Mouse (Mus musculus) hindbrain, embryonic 11.5 days (tissue): ENCODE measurements around the gene Rnase9. TPM values are rescaled to one million over a fixed set of nuclear protein-coding genes. Genes with fewer than 3 reads are reported as not detected.
A peak's percentile ranks its signal among the peaks of the same experiment; 100 is the strongest.
"Not testable (repeated sequence)": the region's sequence is repeated elsewhere in the genome, so short reads cannot be mapped to it uniquely, and the experiment has no call there.

Experiments used
- ATAC-seq: fragments of 200-750 bp; cut with Nextera tagmentation; 2 replicates; pipeline ENCODE4 v1.8.0; 2017; ENCODE audit warnings: mild to moderate bottlenecking, moderate TSS enrichment, moderate library complexity; ENCODE audit not compliant: low FRiP score
- DNase-seq: peaks from one replicate; pipeline ENCODE4 v3.0.0-alpha.2; 2015; ENCODE audit warnings: low spot score
- H3K27ac ChIP-seq: fragments of 300-500 bp; sonication (generic); 2 replicates; pipeline ENCODE4 v1.5.1; 2014; ENCODE audit warnings: mild to moderate bottlenecking, low read depth, low read length
- H3K27me3 ChIP-seq: fragments of 300-500 bp; sonication (generic); 2 replicates; pipeline ENCODE4 v1.6.1; 2014; ENCODE audit warnings: mild to moderate bottlenecking, low read length, moderate library complexity, mixed read lengths; ENCODE audit not compliant: control insufficient read depth, insufficient read depth
- H3K36me3 ChIP-seq: fragments of 300-500 bp; sonication (generic); 2 replicates; pipeline ENCODE4 v1.6.1; 2014; ENCODE audit warnings: mild to moderate bottlenecking, low read length, moderate library complexity, mixed read lengths; ENCODE audit not compliant: control insufficient read depth, insufficient read depth
- H3K4me1 ChIP-seq: fragments of 300-500 bp; sonication (generic); replicated peaks from 2 replicates; pipeline ENCODE4 v1.6.1; 2014; ENCODE audit warnings: low read length, mixed read lengths; ENCODE audit not compliant: control insufficient read depth, insufficient read depth
- H3K4me2 ChIP-seq: fragments of 300-500 bp; sonication (generic); replicated peaks from 2 replicates; pipeline ENCODE4 v1.6.1; 2014; ENCODE audit warnings: mild to moderate bottlenecking, low read depth, low read length
- H3K4me3 ChIP-seq: fragments of 300-500 bp; sonication (generic); 2 replicates; pipeline ENCODE4 v1.5.1; 2014; ENCODE audit warnings: low read depth, low read length
- H3K9ac ChIP-seq: fragments of 300-500 bp; sonication (generic); 2 replicates; pipeline ENCODE4 v1.6.1; 2014; ENCODE audit warnings: low read depth, low read length
- H3K9me3 ChIP-seq: fragments of 300-500 bp; sonication (generic); 2 replicates; pipeline ENCODE4 v1.6.1; 2016; ENCODE audit warnings: low read length; ENCODE audit not compliant: control insufficient read depth
- WGBS: fragments of 180-500 bp; shearing (Covaris S2); extraction: QIAGEN DNeasy Blood & Tissue Kit; methylation state at CpG from one replicate; pipeline ENCODE4 v1.1.7; 2014; 5-methylcytosine and 5-hydroxymethylcytosine counted together
- polyA plus RNA-seq: library from polyadenylated mRNA; unstranded; fragments of >200 nt; fragmentation: Nextera tagmentation; extraction: Ambion mirVana; gene quantifications from 2 replicates; pipeline ENCODE4 v1.2.1, GENCODE M21; 2014

Gene Rnase9
- polyA plus RNA-seq, 1 experiment from 2014 or later, result not detected

DNA sequence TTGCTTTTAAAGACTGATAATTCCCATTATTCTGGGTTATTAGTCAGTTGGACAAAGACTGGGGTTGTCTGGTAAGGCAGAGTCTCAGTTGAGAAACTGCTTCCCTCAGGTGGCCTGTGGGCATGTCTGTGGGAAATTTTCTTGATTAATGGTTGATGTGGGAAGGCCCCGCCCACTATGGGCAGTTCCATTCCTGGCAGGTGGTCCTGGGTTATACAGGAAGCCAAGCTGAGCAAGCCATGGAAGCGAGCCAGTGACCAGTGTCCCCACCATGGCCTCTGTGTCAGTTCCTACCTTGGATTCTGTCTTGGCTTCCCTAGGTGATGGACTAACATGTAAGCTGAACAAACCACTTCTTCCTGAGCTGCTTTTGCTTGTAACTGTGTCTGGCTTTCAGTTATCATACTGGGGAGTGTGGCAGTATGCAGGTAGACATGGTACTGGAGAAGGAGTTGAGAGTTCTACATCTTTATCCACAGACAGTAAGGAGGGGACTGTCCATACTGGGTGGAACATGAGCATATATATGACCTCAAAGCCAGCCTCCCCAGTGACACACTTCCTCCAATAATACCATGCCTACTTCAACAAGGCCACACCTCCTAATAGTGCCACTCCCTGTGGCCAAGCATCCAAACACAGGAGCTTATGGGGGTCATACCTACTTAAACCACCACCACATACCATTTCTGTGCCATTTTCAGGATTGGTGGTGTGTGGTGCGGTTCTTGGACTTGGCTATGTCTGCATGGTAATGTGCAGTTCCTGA lies 14.1 kb downstream of the Rnase9 start:
- 57% methylated on average over 3 of the region's 3 CpGs for WGBS
- H3K27ac ChIP-seq, result no peak overlapping the region
- H3K4me2 ChIP-seq, result no peak overlapping the region

DNA sequence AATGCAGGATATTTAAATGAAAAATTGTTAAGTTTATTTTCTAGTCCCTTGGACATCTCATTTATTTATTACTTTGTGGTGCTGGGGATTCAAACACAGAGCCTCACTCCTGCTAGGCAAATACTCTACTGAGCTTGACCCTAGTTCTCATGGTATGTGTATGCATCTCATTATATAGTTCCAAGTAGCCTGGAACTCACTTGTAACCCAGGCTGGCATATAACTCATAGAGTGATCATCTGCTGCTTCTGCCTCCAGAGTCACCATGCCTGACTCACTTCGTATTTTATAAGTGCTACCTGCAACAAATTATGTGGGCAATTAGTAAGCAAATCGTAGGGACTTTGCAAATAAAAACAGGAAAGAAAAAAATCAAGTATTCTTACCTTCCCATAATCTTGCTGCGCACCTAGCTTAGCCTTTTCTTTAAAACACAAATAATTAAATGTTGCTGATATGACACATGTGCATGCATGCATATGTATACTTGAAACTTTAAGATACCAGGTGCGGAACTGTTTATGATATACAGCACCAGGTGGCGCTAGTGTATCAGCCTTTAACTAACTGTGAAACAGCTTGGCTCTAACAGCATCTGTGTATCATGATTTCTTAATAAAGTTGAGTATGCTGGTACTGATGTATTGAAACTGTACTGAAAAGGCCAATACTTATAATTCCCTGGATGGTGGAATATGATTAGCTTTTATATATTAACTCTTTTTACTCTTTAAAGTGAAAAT lies 15.1 kb downstream of the Rnase9 start:
- peak; percentile 64; the same call in 1 of the 2 replicates for ATAC-seq
- no peaks in the 10 kb centered on the region for H3K9me3 ChIP-seq
- H3K27ac ChIP-seq, result no peak overlapping the region
- H3K36me3 ChIP-seq, result no peaks in the 10 kb centered on the region
- WGBS, result 42% methylated on average over 5 of the region's 5 CpGs
- no peaks in the 10 kb centered on the region for H3K4me1 ChIP-seq
- no peak overlapping the region for H3K4me3 ChIP-seq
- no peak overlapping the region for H3K4me2 ChIP-seq
- DNase-seq, result peak; percentile 80
- no peaks in the 10 kb centered on the region for H3K27me3 ChIP-seq
- no peak overlapping the region for H3K9ac ChIP-seq

More for the DNA sequence above, 14.1 kb downstream of the Rnase9 start:
- DNase-seq (no peak), ATAC-seq (peak; percentile 45)
- Histone ChIP-seq H3K4me3 (no peak overlapping the region), H3K36me3 (no peaks in the 10 kb centered on the region), H3K9me3 (no peaks in the 10 kb centered on the region), H3K4me1 (no peaks in the 10 kb centered on the region), H3K27me3 (no peaks in the 10 kb centered on the region), H3K9ac (no peak overlapping the region)

DNA sequence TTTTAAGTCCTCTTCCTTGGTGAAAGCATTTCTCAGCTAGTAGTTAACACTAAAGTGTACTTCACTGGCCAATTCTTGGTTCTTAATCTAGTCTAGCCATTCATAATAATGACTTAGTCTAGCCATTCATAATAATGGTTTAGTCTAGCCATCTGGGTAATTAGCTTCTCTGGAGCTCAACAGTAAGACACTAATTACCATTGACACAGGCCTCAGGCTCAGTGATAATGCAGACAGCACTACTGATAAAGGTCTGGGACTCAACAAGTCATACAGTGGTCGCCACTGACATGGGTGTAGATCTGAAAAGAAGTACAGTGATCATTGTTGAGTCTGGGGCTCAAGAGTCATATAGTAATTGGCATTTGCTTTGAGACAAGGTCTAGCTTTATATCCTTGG lies 16.8 kb downstream of the Rnase9 start:
- no peaks in the 10 kb centered on the region for H3K27me3 ChIP-seq
- ATAC-seq, result no peak
- no peak overlapping the region for H3K4me2 ChIP-seq

DNA sequence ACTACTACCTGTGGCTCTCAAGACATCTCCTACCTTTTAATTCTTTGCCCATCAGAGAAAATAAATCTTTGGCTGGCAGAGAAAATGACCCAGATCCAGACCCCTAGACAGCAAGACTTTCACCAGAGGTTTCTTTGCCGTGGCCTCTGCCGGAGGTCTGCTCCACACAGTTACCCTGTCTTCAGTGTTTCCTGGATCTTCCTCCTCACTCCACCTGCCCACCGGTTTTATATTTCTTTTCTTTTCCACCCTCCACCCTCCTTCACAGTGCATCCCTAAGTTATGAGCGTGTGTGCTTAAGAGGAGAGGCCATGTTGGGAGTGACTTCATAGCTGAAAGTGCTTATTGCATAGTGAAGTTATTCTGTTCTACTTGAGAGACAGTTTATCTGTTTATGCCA lies 18.2 kb downstream of the Rnase9 start:
- 79% methylated on average over 4 of the region's 4 CpGs for WGBS
- Histone ChIP-seq H3K27ac (no peak overlapping the region), H3K9ac (no peak overlapping the region), H3K4me2 (no peak overlapping the region), H3K27me3 (no peaks in the 10 kb centered on the region), H3K4me3 (no peak overlapping the region), H3K4me1 (no peaks in the 10 kb centered on the region), H3K9me3 (no peaks in the 10 kb centered on the region), H3K36me3 (no peaks in the 10 kb centered on the region)
- DNase-seq (no peak), ATAC-seq (no peak)

More for the DNA sequence above, 16.8 kb downstream of the Rnase9 start:
- no peak for DNase-seq
- no peak overlapping the region for H3K4me3 ChIP-seq
- no peaks in the 10 kb centered on the region for H3K9me3 ChIP-seq
- no peak overlapping the region for H3K9ac ChIP-seq
- H3K4me1 ChIP-seq, result no peaks in the 10 kb centered on the region
- no peaks in the 10 kb centered on the region for H3K36me3 ChIP-seq
- no peak overlapping the region for H3K27ac ChIP-seq
- 83% methylated on average over 1 of the region's 1 CpGs for WGBS

DNA sequence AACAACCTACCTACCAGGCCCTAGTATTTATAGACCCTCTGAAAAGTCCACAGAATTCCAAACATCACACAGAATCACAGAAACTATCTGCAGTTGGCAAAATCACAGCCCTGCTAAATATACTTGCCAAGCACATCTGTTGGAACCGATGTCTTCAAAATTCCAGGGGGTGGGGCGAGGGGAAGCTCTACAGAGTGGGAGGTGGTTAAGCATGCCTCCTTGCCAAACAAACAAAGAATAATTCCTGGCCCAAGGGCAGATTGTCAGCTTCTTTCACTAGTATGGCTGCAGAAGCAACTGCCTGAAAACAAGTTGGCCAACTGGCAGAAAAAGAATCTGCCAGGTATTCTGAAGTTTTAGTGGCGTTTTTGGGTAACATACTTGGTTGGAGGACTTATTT lies 24.4 kb downstream of the Rnase9 start:
- Histone ChIP-seq H3K4me2 (no peak overlapping the region), H3K36me3 (no peaks in the 10 kb centered on the region), H3K9ac (no peak overlapping the region), H3K4me1 (no peaks in the 10 kb centered on the region), H3K27ac (no peak overlapping the region), H3K4me3 (no peak overlapping the region), H3K9me3 (no peaks in the 10 kb centered on the region), H3K27me3 (no peaks in the 10 kb centered on the region)
- 76% methylated on average over 3 of the region's 3 CpGs for WGBS
- DNase-seq (no peak), ATAC-seq (no peak)

DNA sequence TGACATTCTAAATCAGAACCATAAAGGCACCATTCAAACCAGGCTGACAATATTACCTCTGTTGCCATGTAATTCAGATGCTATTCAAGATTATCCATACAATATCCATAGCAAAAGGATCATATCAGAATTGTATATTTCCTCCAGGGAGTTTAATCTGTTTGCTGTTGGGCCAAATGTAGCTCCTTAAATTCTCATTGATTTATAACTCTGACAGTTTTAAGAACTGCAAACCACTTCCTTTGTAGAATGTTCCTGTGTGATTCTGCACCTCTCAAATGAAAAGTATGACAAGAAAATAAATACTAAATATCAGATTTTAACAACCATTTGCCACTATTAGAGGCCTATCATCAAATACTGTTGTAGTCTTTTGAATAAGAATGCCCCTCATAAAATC lies 25.9 kb downstream of the Rnase9 start:
- H3K9ac ChIP-seq, result no peak overlapping the region
- no peak for ATAC-seq
- no peaks in the 10 kb centered on the region for H3K9me3 ChIP-seq
- no peaks in the 10 kb centered on the region for H3K36me3 ChIP-seq
- no peaks in the 10 kb centered on the region for H3K4me1 ChIP-seq
- no peak for DNase-seq
- no peaks in the 10 kb centered on the region for H3K27me3 ChIP-seq
- H3K4me3 ChIP-seq, result no peak overlapping the region
- H3K4me2 ChIP-seq, result no peak overlapping the region
- no peak overlapping the region for H3K27ac ChIP-seq

DNA sequence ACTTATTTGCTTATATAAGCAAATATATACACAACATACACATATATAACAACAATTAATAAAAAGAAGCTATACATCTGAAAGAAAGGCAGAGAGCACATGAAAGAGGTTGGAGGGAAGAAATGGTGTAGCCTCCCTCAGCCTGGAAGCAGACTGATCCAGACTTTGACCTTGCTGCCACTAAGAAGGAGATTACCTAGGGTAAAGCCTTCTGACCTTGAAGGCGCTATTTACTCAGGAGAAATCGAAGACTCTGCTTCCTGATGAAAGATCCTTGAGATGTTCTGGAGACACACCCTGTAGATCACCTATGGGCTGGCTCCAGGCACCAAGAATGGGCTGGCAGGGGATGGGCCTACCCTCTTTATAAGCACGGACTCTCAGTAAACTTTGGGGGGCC lies 26.9 kb downstream of the Rnase9 start:
- H3K27me3 ChIP-seq, H3K27ac ChIP-seq, DNase-seq, ATAC-seq, H3K36me3 ChIP-seq, H3K4me1 ChIP-seq, H3K9me3 ChIP-seq, H3K4me3 ChIP-seq, H3K9ac ChIP-seq, H3K4me2 ChIP-seq: not testable (repeated sequence)
- 82% methylated on average over 3 of the region's 3 CpGs for WGBS

DNA sequence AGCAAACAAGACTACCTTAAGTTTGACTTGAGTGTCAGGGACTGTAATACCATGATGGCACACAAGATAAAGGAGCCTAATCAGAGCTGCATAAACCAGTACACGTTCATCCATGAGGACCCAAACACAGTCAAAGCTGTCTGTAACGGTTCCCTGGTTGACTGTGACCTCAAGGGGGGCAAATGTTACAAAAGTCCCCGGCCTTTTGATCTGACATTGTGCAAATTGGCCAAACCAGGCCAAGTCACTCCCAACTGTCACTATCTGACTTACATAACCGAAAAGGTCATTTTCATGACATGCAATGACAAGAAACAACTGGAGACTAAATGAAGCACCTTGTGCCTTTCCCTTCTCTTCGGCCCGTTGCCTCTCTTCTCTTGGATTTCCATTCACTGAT lies 32.1 kb downstream of the Rnase9 start:
- ATAC-seq, result no peak
- Histone ChIP-seq H3K4me1 (no peaks in the 10 kb centered on the region), H3K36me3 (no peaks in the 10 kb centered on the region), H3K4me2 (no peak overlapping the region), H3K9me3 (no peaks in the 10 kb centered on the region), H3K27ac (no peak overlapping the region), H3K4me3 (no peak overlapping the region), H3K9ac (no peak overlapping the region), H3K27me3 (no peaks in the 10 kb centered on the region)
- no peak for DNase-seq
- 87% methylated on average over 6 of the region's 6 CpGs for WGBS

DNA sequence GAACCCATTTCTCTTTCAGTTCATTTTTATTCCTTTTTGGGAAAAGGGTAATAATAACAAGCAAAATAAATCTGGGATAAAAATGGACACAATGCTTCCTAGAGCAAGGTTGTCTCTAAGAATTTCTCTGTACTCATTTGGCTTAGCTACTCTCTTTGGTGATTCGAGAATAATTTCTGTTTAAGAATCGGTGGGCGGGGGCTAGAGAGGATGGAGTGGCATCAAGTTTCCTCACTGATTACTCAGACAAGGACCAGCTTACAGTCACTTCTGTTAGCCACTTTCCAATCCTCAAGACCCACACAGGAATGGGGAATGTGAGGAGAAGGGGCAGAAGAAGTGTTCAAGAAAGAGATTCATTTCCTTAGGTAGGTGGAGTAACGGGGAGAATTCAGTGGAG lies 32.9 kb downstream of the Rnase9 start:
- Histone ChIP-seq H3K4me3 (no peak overlapping the region), H3K9ac (no peak overlapping the region), H3K27me3 (no peaks in the 10 kb centered on the region), H3K27ac (no peak overlapping the region), H3K4me1 (no peaks in the 10 kb centered on the region), H3K9me3 (no peaks in the 10 kb centered on the region), H3K36me3 (no peaks in the 10 kb centered on the region), H3K4me2 (no peak overlapping the region)
- no peak for DNase-seq
- ATAC-seq, result no peak
- WGBS, result 88% methylated on average over 4 of the region's 4 CpGs
